Mouse (Mus musculus): ENCODE data around the gene Npr1. TPM values are rescaled to one million over a fixed set of nuclear protein-coding genes. Genes with fewer than 3 reads are reported as not detected.
A peak's percentile ranks its signal among the peaks of the same experiment; 100 is the strongest.

The Npr1 gene
- polyA plus RNA-seq, 1 experiment from 2014 or later, result 2.3 TPM

GRCm38 (mm10) chr3:90425499-90425898 is 40.2 kb downstream of the Npr1 start:
- Histone ChIP-seq H3K9ac (ENCODE audit: low read length) (no peak overlapping the region), H3K4me3 (ENCODE audit: low read depth, low read length) (no peak overlapping the region), H3K36me3 (ENCODE audit: control insufficient read depth, insufficient read depth, low read length) (peaks cover 4% of the 10 kb centered on the region), H3K27me3 (ENCODE audit: control insufficient read depth, insufficient read depth, low read length) (no peaks in the 10 kb centered on the region), H3K27ac (replicated peaks; ENCODE audit: low read depth, low read length) (no peak overlapping the region), H3K9me3 (ENCODE audit: control insufficient read depth, low read length) (no peaks in the 10 kb centered on the region), H3K4me1 (ENCODE audit: control insufficient read depth, insufficient read depth, low read length) (no peaks in the 10 kb centered on the region), H3K4me2 (ENCODE audit: low read depth, severe bottlenecking) (no peak overlapping the region)
- DNase-seq (ENCODE audit: low spot score), result no peak
- 91% methylated on average over 2 of the region's 2 CpGs for WGBS
- no peak for ATAC-seq (ENCODE audit: insufficient number of reproducible peaks, low FRiP score, low TSS enrichment, low read depth)

DNA sequence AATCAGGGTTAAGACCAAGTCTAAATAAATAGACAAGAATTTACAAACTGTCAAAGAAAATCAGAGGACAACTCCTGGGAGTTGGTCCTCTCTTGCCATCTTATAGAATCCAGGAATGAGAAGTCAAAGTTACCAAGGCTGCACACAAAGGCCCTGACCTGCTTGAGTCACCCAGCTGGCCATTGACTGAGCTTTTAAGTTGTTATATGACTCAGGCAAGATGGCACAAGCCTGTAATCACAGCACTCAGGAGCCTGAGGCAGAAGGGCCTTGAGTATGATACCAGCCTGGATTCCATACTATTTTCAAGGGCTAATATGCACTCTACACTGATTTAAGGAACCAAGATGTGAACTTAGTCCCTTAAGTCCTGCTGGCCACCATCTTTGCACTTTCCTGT is 42.1 kb downstream of the Npr1 start:
- H3K27ac ChIP-seq (replicated peaks; ENCODE audit: low read depth, low read length), result no peak overlapping the region
- DNase-seq (ENCODE audit: low spot score) (no peak), ATAC-seq (ENCODE audit: insufficient number of reproducible peaks, low FRiP score, low TSS enrichment, low read depth) (no peak)
- H3K36me3 ChIP-seq (ENCODE audit: control insufficient read depth, insufficient read depth, low read length), result peaks cover 4% of the 10 kb centered on the region
- no peak overlapping the region for H3K4me3 ChIP-seq (ENCODE audit: low read depth, low read length)
- no peaks in the 10 kb centered on the region for H3K9me3 ChIP-seq (ENCODE audit: control insufficient read depth, low read length)
- H3K27me3 ChIP-seq (ENCODE audit: control insufficient read depth, insufficient read depth, low read length), result no peaks in the 10 kb centered on the region
- H3K4me2 ChIP-seq (ENCODE audit: low read depth, severe bottlenecking), result no peak overlapping the region
- no peak overlapping the region for H3K9ac ChIP-seq (ENCODE audit: low read length)
- no peaks in the 10 kb centered on the region for H3K4me1 ChIP-seq (ENCODE audit: control insufficient read depth, insufficient read depth, low read length)

- Histone ChIP-seq H3K4me3 (ENCODE audit: low read depth, low read length) (no peak overlapping the region), H3K4me1 (ENCODE audit: control insufficient read depth, insufficient read depth, low read length) (no peaks in the 10 kb centered on the region), H3K27ac (replicated peaks; ENCODE audit: low read depth, low read length) (no peak overlapping the region), H3K27me3 (ENCODE audit: control insufficient read depth, insufficient read depth, low read length) (no peaks in the 10 kb centered on the region), H3K4me2 (ENCODE audit: low read depth, severe bottlenecking) (no peak overlapping the region), H3K9ac (ENCODE audit: low read length) (no peak overlapping the region), H3K36me3 (ENCODE audit: control insufficient read depth, insufficient read depth, low read length) (peaks cover 9% of the 10 kb centered on the region), H3K9me3 (ENCODE audit: control insufficient read depth, low read length) (no peaks in the 10 kb centered on the region)
- ATAC-seq (ENCODE audit: insufficient number of reproducible peaks, low FRiP score, low TSS enrichment, low read depth), result no peak
- no peak for DNase-seq (ENCODE audit: low spot score)
- WGBS, result 93% methylated on average over 6 of the region's 6 CpGs
Measured at GRCm38 (mm10) chr3:90420696-90421095, 45.0 kb downstream of the Npr1 start.

GRCm38 (mm10) chr3:90413011-90413396 is 52.7 kb downstream of the Npr1 start:
- Histone ChIP-seq H3K36me3 (ENCODE audit: control insufficient read depth, insufficient read depth, low read length) (peaks cover 13% of the 10 kb centered on the region), H3K9me3 (ENCODE audit: control insufficient read depth, low read length) (no peaks in the 10 kb centered on the region), H3K27me3 (ENCODE audit: control insufficient read depth, insufficient read depth, low read length) (no peaks in the 10 kb centered on the region), H3K4me3 (ENCODE audit: low read depth, low read length) (no peak overlapping the region), H3K9ac (ENCODE audit: low read length) (no peak overlapping the region), H3K4me2 (ENCODE audit: low read depth, severe bottlenecking) (no peak overlapping the region), H3K27ac (replicated peaks; ENCODE audit: low read depth, low read length) (no peak overlapping the region), H3K4me1 (ENCODE audit: control insufficient read depth, insufficient read depth, low read length) (no peaks in the 10 kb centered on the region)
- DNase-seq (ENCODE audit: low spot score) (no peak), ATAC-seq (ENCODE audit: insufficient number of reproducible peaks, low FRiP score, low TSS enrichment, low read depth) (no peak)
- 64% methylated on average over 3 of the region's 3 CpGs for WGBS

- Histone ChIP-seq H3K36me3 (ENCODE audit: control insufficient read depth, insufficient read depth, low read length) (peaks cover 14% of the 10 kb centered on the region), H3K27ac (replicated peaks; ENCODE audit: low read depth, low read length) (no peak overlapping the region), H3K9me3 (ENCODE audit: control insufficient read depth, low read length) (no peaks in the 10 kb centered on the region), H3K4me1 (ENCODE audit: control insufficient read depth, insufficient read depth, low read length) (no peaks in the 10 kb centered on the region), H3K4me2 (ENCODE audit: low read depth, severe bottlenecking) (no peak overlapping the region), H3K4me3 (ENCODE audit: low read depth, low read length) (no peak overlapping the region), H3K27me3 (ENCODE audit: control insufficient read depth, insufficient read depth, low read length) (no peaks in the 10 kb centered on the region), H3K9ac (ENCODE audit: low read length) (no peak overlapping the region)
- ATAC-seq (ENCODE audit: insufficient number of reproducible peaks, low FRiP score, low TSS enrichment, low read depth) (no peak), DNase-seq (ENCODE audit: low spot score) (peak; percentile 81)
- 51% methylated on average over 5 of the region's 5 CpGs for WGBS
Measured at GRCm38 (mm10) chr3:90412312-90413010, 53.2 kb downstream of the Npr1 start.

DNA sequence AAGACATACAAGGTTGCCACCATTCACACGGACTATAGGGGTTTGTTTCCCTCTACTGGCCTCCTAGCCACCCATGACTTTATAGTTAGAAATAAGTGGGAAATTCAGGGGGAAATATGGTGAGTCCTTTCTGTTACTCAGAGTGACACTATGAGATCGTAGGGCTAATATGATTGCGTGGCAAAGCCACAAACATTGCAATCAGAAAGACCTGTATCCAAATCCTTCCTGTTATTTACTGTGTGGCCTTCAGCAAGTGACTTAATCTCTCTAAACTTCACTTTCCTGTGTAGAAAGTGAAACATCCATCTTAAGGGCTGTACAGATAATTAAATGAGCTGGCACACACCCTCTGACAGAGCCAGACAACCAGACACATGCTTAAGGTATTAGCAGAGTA is 56.9 kb downstream of the Npr1 start:
- WGBS, result 94% methylated on average over 3 of the region's 3 CpGs
- Histone ChIP-seq H3K27ac (replicated peaks; ENCODE audit: low read depth, low read length) (no peak overlapping the region), H3K36me3 (ENCODE audit: control insufficient read depth, insufficient read depth, low read length) (peaks cover 24% of the 10 kb centered on the region), H3K9me3 (ENCODE audit: control insufficient read depth, low read length) (no peaks in the 10 kb centered on the region), H3K9ac (ENCODE audit: low read length) (no peak overlapping the region), H3K27me3 (ENCODE audit: control insufficient read depth, insufficient read depth, low read length) (no peaks in the 10 kb centered on the region), H3K4me3 (ENCODE audit: low read depth, low read length) (no peak overlapping the region), H3K4me2 (ENCODE audit: low read depth, severe bottlenecking) (no peak overlapping the region), H3K4me1 (ENCODE audit: control insufficient read depth, insufficient read depth, low read length) (no peaks in the 10 kb centered on the region)
- ATAC-seq (ENCODE audit: insufficient number of reproducible peaks, low FRiP score, low TSS enrichment, low read depth) (no peak), DNase-seq (ENCODE audit: low spot score) (no peak)

GRCm38 (mm10) chr3:90406414-90406813 is 59.3 kb downstream of the Npr1 start:
- Histone ChIP-seq H3K4me2 (ENCODE audit: low read depth, severe bottlenecking) (no peak overlapping the region), H3K27me3 (ENCODE audit: control insufficient read depth, insufficient read depth, low read length) (no peaks in the 10 kb centered on the region), H3K9ac (ENCODE audit: low read length) (no peak overlapping the region), H3K27ac (replicated peaks; ENCODE audit: low read depth, low read length) (no peak overlapping the region), H3K4me1 (ENCODE audit: control insufficient read depth, insufficient read depth, low read length) (no peaks in the 10 kb centered on the region), H3K9me3 (ENCODE audit: control insufficient read depth, low read length) (no peaks in the 10 kb centered on the region), H3K36me3 (ENCODE audit: control insufficient read depth, insufficient read depth, low read length) (peaks cover 31% of the 10 kb centered on the region), H3K4me3 (ENCODE audit: low read depth, low read length) (no peak overlapping the region)
- no peak for DNase-seq (ENCODE audit: low spot score)
- no peak for ATAC-seq (ENCODE audit: insufficient number of reproducible peaks, low FRiP score, low TSS enrichment, low read depth)
- 94% methylated on average over 5 of the region's 5 CpGs for WGBS

DNA sequence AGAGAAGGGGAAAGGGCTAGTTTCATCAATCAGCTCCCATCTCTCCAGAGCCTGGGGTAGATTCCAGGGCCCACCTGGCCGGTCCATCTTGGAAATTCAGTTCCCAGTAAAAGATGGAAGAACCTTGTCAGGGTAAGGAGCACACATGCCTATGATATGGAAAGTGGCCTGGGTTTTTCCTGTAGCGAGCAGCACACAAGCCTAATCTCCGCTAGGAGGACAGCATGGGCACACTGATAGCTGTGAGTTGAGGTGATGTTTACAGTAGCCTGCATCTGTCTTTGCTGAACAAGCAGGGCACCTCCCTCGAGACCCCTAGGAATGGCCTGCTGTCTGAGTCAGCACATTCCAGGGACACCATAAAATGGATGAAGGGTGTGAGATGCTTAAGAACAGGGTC is 61.1 kb downstream of the Npr1 start:
- DNase-seq (ENCODE audit: low spot score) (no peak), ATAC-seq (ENCODE audit: insufficient number of reproducible peaks, low FRiP score, low TSS enrichment, low read depth) (no peak)
- no peak overlapping the region for H3K4me2 ChIP-seq (ENCODE audit: low read depth, severe bottlenecking)
- H3K9ac ChIP-seq (ENCODE audit: low read length), result no peak overlapping the region
- no peaks in the 10 kb centered on the region for H3K9me3 ChIP-seq (ENCODE audit: control insufficient read depth, low read length)
- H3K27ac ChIP-seq (replicated peaks; ENCODE audit: low read depth, low read length), result no peak overlapping the region
- 77% methylated on average over 4 of the region's 4 CpGs for WGBS
- H3K27me3 ChIP-seq (ENCODE audit: control insufficient read depth, insufficient read depth, low read length), result no peaks in the 10 kb centered on the region
- peaks cover 36% of the 10 kb centered on the region for H3K36me3 ChIP-seq (ENCODE audit: control insufficient read depth, insufficient read depth, low read length)
- no peaks in the 10 kb centered on the region for H3K4me1 ChIP-seq (ENCODE audit: control insufficient read depth, insufficient read depth, low read length)
- H3K4me3 ChIP-seq (ENCODE audit: low read depth, low read length), result no peak overlapping the region

- ATAC-seq (ENCODE audit: insufficient number of reproducible peaks, low FRiP score, low TSS enrichment, low read depth) (no peak), DNase-seq (ENCODE audit: low spot score) (no peak)
- no peak overlapping the region for H3K4me2 ChIP-seq (ENCODE audit: low read depth, severe bottlenecking)
- H3K9me3 ChIP-seq (ENCODE audit: control insufficient read depth, low read length), result no peaks in the 10 kb centered on the region
- no peak overlapping the region for H3K27ac ChIP-seq (replicated peaks; ENCODE audit: low read depth, low read length)
- H3K4me3 ChIP-seq (ENCODE audit: low read depth, low read length), result no peak overlapping the region
- H3K36me3 ChIP-seq (ENCODE audit: control insufficient read depth, insufficient read depth, low read length), result peaks cover 40% of the 10 kb centered on the region
- H3K9ac ChIP-seq (ENCODE audit: low read length), result no peak overlapping the region
- no peaks in the 10 kb centered on the region for H3K4me1 ChIP-seq (ENCODE audit: control insufficient read depth, insufficient read depth, low read length)
- no peaks in the 10 kb centered on the region for H3K27me3 ChIP-seq (ENCODE audit: control insufficient read depth, insufficient read depth, low read length)
- WGBS, result 93% methylated on average over 3 of the region's 3 CpGs
Measured at GRCm38 (mm10) chr3:90404121-90404520, 61.5 kb downstream of the Npr1 start.

Measured in limb, embryonic 11.5 days (tissue).